Mouse (Mus musculus): Measurements from ENCODE around the gene Ctla2b. TPM values are rescaled to one million over a fixed set of nuclear protein-coding genes. Genes with fewer than 3 reads are reported as not detected.

The Ctla2b gene
- polyA plus RNA-seq (2014; fragmentation: Illumina TruSeq; extraction: RNeasy Lipid Tissue Mini Kit (QIAGEN cat#74804)): 3.1 TPM

GRCm38 (mm10) chr13:60897328-60897727, at the start of gene Ctla2b:
TSS of gene Ctla2b (minus strand) at chr13:60897447.

GRCm38 (mm10) chr13:60941884-60942283, 44.6 kb upstream of the Ctla2b start, which contains the start of gene Tpbpa:
TSS of gene Tpbpa (minus strand) at chr13:60941984.

GRCm38 (mm10) chr13:60936500-60936901, 39.3 kb upstream of the Ctla2b start, which contains the start of the genes Gm49391 and Ctla2a:
TSS of gene Gm49391 (minus strand) at chr13:60936571.
TSS of gene Ctla2a (minus strand) at chr13:60936625.

GRCm38 (mm10) chr13:60935490-60935889, 38.2 kb upstream of the Ctla2b start, which contains the start of gene Gm49393:
TSS of gene Gm49393 (minus strand) at chr13:60935590.

GRCm38 (mm10) chr13:60904780-60905179, 7.5 kb upstream of the Ctla2b start, which contains the start of gene Tpbpb:
TSS of gene Tpbpb (minus strand) at chr13:60904880.

GRCm38 (mm10) chr13:60896794-60897193, 453 bp downstream of the Ctla2b start, which contains the start of gene Gm49392:
TSS of gene Gm49392 (minus strand) at chr13:60896894.

GRCm38 (mm10) chr13:60864281-60864680, 33.0 kb downstream of the Ctla2b start, which contains the start of gene 4930486L24Rik:
TSS of gene 4930486L24Rik (minus strand) at chr13:60864475.

Other genes starting within 250 kb of the Ctla2b start
- gene BC051665, start 111.1 kb downstream of the Ctla2b start, polyA plus RNA-seq (2014; fragmentation: Illumina TruSeq; extraction: RNeasy Lipid Tissue Mini Kit (QIAGEN cat#74804)): not detected
- gene Ctsll3, start 94.6 kb downstream of the Ctla2b start, polyA plus RNA-seq (2014; fragmentation: Illumina TruSeq; extraction: RNeasy Lipid Tissue Mini Kit (QIAGEN cat#74804)): not detected
- 1.5 TPM for gene 4930486L24Rik, start 33.0 kb downstream of the Ctla2b start, polyA plus RNA-seq (2014; fragmentation: Illumina TruSeq; extraction: RNeasy Lipid Tissue Mini Kit (QIAGEN cat#74804))
- gene Gm49392, start 553 bp downstream of the Ctla2b start, polyA plus RNA-seq (2014; fragmentation: Illumina TruSeq; extraction: RNeasy Lipid Tissue Mini Kit (QIAGEN cat#74804)): 0.40 TPM
- not detected for gene Tpbpb, start 7.4 kb upstream of the Ctla2b start, polyA plus RNA-seq (2014; fragmentation: Illumina TruSeq; extraction: RNeasy Lipid Tissue Mini Kit (QIAGEN cat#74804))
- gene Gm49393, start 38.1 kb upstream of the Ctla2b start, polyA plus RNA-seq (2014; fragmentation: Illumina TruSeq; extraction: RNeasy Lipid Tissue Mini Kit (QIAGEN cat#74804)): 7.7 TPM
- 11.8 TPM for gene Gm49391, start 39.1 kb upstream of the Ctla2b start, polyA plus RNA-seq (2014; fragmentation: Illumina TruSeq; extraction: RNeasy Lipid Tissue Mini Kit (QIAGEN cat#74804))
- gene Ctla2a, start 39.2 kb upstream of the Ctla2b start, polyA plus RNA-seq (2014; fragmentation: Illumina TruSeq; extraction: RNeasy Lipid Tissue Mini Kit (QIAGEN cat#74804)): 61.0 TPM
- not detected for gene Tpbpa, start 44.5 kb upstream of the Ctla2b start, polyA plus RNA-seq (2014; fragmentation: Illumina TruSeq; extraction: RNeasy Lipid Tissue Mini Kit (QIAGEN cat#74804))
- not detected for gene Ctsj, start 108.5 kb upstream of the Ctla2b start, polyA plus RNA-seq (2014; fragmentation: Illumina TruSeq; extraction: RNeasy Lipid Tissue Mini Kit (QIAGEN cat#74804))
- gene Ctsq, start 143.2 kb upstream of the Ctla2b start, polyA plus RNA-seq (2014; fragmentation: Illumina TruSeq; extraction: RNeasy Lipid Tissue Mini Kit (QIAGEN cat#74804)): not detected

Measured in ovary, adult 10 weeks (tissue).